Mouse (Mus musculus): ENCODE measurements at regions not wholly inside any gene's neighbourhood (a gene's known extent, or its start where the extent isn't known, plus 50 kb on each side); places are given as distances from the start of the nearest gene placed in this dataset.

GRCm38 (mm10) chr3:148695453-148695852, 294.9 kb downstream of the Adgrl2 start:
- Histone ChIP-seq H3K4me3 (no peak overlapping the region), H3K27ac (no peak overlapping the region)
- intact Hi-C loops (cut with DNase I): no loop called here
- no peak for DNase-seq
- TF ChIP-seq CTCF (IDR thresholded peaks at IDR 0.05): no peak

DNA sequence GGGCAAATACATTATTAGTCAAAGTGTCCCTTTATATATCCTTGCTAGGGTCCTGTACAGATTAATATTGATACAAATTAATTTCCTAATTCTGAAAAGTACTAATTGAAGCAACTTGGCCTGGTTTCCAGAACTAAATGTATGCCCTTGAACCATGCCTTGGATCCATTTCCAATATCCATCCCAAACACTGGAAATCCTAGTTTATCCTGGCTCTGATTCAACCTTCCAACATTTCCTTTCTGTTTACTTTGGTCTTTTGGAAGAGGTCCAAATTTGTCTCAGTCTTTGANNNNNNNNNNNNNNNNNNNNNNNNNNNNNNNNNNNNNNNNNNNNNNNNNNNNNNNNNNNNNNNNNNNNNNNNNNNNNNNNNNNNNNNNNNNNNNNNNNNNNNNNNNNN, 307.2 kb downstream of the Adgrl2 start:
- Histone ChIP-seq H3K27ac (no peak overlapping the region), H3K4me3 (no peak overlapping the region)
- DNase-seq: no peak
- no peak for TF ChIP-seq CTCF (IDR thresholded peaks at IDR 0.05)
- intact Hi-C loops (cut with DNase I): no loop called here

DNA sequence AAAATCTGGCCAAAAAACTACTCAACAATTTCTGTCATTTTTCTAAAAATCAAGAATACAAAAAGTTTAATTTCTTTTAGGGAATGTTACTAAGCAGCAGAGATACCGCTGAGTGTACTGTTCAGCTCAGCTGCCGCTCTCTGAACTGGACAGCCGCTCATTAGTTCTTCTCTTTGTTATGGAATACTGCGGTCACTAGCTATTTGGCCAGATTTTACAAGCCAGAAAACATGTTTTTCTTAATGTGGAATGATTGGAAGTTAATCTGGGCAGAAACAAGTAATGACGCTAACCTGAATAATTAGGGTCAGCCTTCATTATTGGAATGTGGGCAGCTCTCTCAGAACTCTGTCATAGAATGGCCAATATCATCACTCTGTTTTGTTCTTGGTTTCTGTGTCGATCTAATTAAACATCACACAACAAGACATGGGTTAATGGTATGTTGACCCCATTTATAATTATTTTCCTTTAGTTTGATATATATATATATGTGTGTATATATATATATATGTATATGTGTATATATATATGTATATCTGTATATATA, 307.8 kb downstream of the Adgrl2 start:
- intact Hi-C loops (cut with DNase I): no loop called here
- H3K27ac ChIP-seq: no peak overlapping the region
- DNase-seq: no peak
- TF ChIP-seq CTCF (IDR thresholded peaks at IDR 0.05): no peak
- H3K4me3 ChIP-seq: no peak overlapping the region

DNA sequence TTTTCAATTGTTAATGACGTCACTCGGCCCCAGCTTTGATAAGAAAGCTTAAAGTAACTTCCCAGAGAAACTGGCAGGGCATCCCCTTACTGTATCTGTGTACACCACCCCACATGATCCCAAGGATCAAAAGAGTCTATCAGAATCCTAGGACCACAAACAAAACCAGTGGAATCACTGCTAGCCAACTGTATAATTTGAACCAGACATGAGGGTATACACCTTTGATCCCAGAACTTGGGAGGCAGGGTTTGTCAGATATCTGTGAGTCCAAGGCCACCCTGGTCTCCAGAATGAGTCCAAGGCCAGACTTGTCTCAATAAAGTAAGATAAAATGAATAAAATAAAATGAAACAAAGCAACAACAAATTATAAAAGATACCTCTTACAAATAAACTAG, 309.2 kb downstream of the Adgrl2 start:
- DNase-seq: no peak
- TF ChIP-seq CTCF (IDR thresholded peaks at IDR 0.05): no peak
- intact Hi-C loops (cut with DNase I): no loop called here
- H3K27ac ChIP-seq: no peak overlapping the region
- no peak overlapping the region for H3K4me3 ChIP-seq

GRCm38 (mm10) chr3:148680737-148681136, 309.6 kb downstream of the Adgrl2 start:
- no peak for DNase-seq
- intact Hi-C loops (cut with DNase I): no loop called here
- Histone ChIP-seq H3K4me3 (no peak overlapping the region), H3K27ac (no peak overlapping the region)
- TF ChIP-seq CTCF (IDR thresholded peaks at IDR 0.05): no peak

GRCm38 (mm10) chr3:148680086-148680485, 310.3 kb downstream of the Adgrl2 start:
- Histone ChIP-seq H3K4me3 (no peak overlapping the region), H3K27ac (no peak overlapping the region)
- no peak for TF ChIP-seq CTCF (IDR thresholded peaks at IDR 0.05)
- no peak for DNase-seq
- intact Hi-C loops (cut with DNase I): no loop called here

GRCm38 (mm10) chr3:148679121-148679520, 311.2 kb downstream of the Adgrl2 start:
- no peak for TF ChIP-seq CTCF (IDR thresholded peaks at IDR 0.05)
- intact Hi-C loops (cut with DNase I): no loop called here
- no peak overlapping the region for H3K27ac ChIP-seq
- H3K4me3 ChIP-seq: no peak overlapping the region
- DNase-seq: no peak

- Histone ChIP-seq H3K4me3 (no peak overlapping the region), H3K27ac (no peak overlapping the region)
- TF ChIP-seq CTCF (IDR thresholded peaks at IDR 0.05): peak; percentile 26
- DNase-seq: no peak
- intact Hi-C loops (cut with DNase I): no loop called here
These were observed 314.3 kb downstream of the Adgrl2 start for GRCm38 (mm10) chr3:148676025-148676424.

- no peak for DNase-seq
- Histone ChIP-seq H3K4me3 (no peak overlapping the region), H3K27ac (no peak overlapping the region)
- intact Hi-C loops (cut with DNase I): no loop called here
- TF ChIP-seq CTCF (IDR thresholded peaks at IDR 0.05): no peak
These were observed 327.4 kb downstream of the Adgrl2 start for GRCm38 (mm10) chr3:148662888-148663477.

GRCm38 (mm10) chr3:148659024-148659423, 331.3 kb downstream of the Adgrl2 start:
- no peak overlapping the region for H3K4me3 ChIP-seq
- no peak overlapping the region for H3K27ac ChIP-seq
- no peak for TF ChIP-seq CTCF (IDR thresholded peaks at IDR 0.05)
- intact Hi-C loops (cut with DNase I): no loop called here
- DNase-seq: no peak

- intact Hi-C loops (cut with DNase I): no loop called here
- DNase-seq: no peak
- no peak overlapping the region for H3K27ac ChIP-seq
- no peak for TF ChIP-seq CTCF (IDR thresholded peaks at IDR 0.05)
- H3K4me3 ChIP-seq: no peak overlapping the region
These were observed 332.0 kb downstream of the Adgrl2 start for GRCm38 (mm10) chr3:148658368-148658767.

- intact Hi-C loops (cut with DNase I): no loop called here
- no peak for TF ChIP-seq CTCF (IDR thresholded peaks at IDR 0.05)
These were observed 334.2 kb downstream of the Adgrl2 start for GRCm38 (mm10) chr3:148656187-148656586.

GRCm38 (mm10) chr3:148650241-148650640, 340.1 kb downstream of the Adgrl2 start:
- intact Hi-C loops (cut with DNase I): no loop called here
- Histone ChIP-seq H3K27ac (no peak overlapping the region), H3K4me3 (no peak overlapping the region)
- DNase-seq: no peak
- no peak for TF ChIP-seq CTCF (IDR thresholded peaks at IDR 0.05)

More at GRCm38 (mm10) chr3:148656187-148656586, 334.2 kb downstream of the Adgrl2 start:
- Histone ChIP-seq H3K27ac (no peak overlapping the region), H3K4me3 (no peak overlapping the region)
- no peak for DNase-seq

DNA sequence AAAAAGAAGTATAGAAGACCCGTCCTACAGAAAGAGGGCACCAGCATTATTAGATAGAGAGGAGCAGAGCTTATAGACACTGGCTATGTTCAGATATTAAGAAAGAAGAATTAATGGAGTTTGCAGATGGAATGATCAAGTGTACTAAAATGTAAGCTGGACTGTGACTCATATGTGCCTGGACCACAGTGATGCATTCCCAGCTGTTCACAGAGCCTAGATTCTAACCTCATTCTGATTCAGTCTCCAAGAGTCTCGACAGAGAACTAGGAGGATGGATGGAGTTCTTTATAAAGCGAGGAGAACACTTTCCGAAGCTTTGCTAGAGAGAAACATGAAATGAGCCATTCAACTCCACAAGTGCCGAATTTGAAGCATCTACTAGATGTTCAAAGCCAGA, 345.4 kb downstream of the Adgrl2 start:
- intact Hi-C loops (cut with DNase I): loop anchor here (10.0 kb wide), 1 partner anchor 90 kb away; no protein-coding TSS in a partner anchor
- Histone ChIP-seq H3K27ac (no peak overlapping the region), H3K4me3 (no peak overlapping the region)
- TF ChIP-seq CTCF (IDR thresholded peaks at IDR 0.05): no peak
- no peak for DNase-seq

Measured in gastrocnemius, adult 2 months (tissue).